Mouse (Mus musculus): ENCODE results near the gene Ipp. TPM values are rescaled to one million over a fixed set of nuclear protein-coding genes. Genes with fewer than 3 reads are reported as not detected.
A peak's percentile ranks its signal among the peaks of the same experiment; 100 is the strongest.

Ipp gene
- total and polyA plus RNA-seq, 3 experiments, result 8.4 to 8.8 TPM; not detected in 1

- H3K79me2 ChIP-seq (ENCODE audit: control insufficient read depth, insufficient read depth, low read length, poor library complexity), result no peaks in the 10 kb centered on the region
- peaks cover 4 to 20% of the 10 kb centered on the region in 2 experiments; a peak in 3 of 4 replicates for H3K4me1 ChIP-seq (ENCODE audit: control insufficient read depth in 1 of 2, insufficient read depth in 2 of 2, low read length in 2 of 2)
- DNase-seq (ENCODE audit: low read depth, low spot score), result peak; percentile 71
- H3K27ac ChIP-seq (ENCODE audit: control insufficient read depth, low read depth, low read length), result no peak overlapping the region
- no peaks in the 10 kb centered on the region for H3K27me3 ChIP-seq (ENCODE audit: control insufficient read depth in 1 of 2, insufficient read depth in 2 of 2, low read length in 2 of 2)
- peaks cover 0 to 14% of the 10 kb centered on the region in 2 experiments; a peak in 2 of 4 replicates for H3K36me3 ChIP-seq (ENCODE audit: control insufficient read depth in 1 of 2, insufficient read depth in 2 of 2, low read length in 2 of 2)
- H3K4me3 ChIP-seq (ENCODE audit: control insufficient read depth in 1 of 2, insufficient read depth in 1 of 2, low read depth in 2 of 2, low read length in 2 of 2), result no peak overlapping the region
- peak; percentile 63 for TF ChIP-seq TCF12 (IDR thresholded peaks at IDR 0.05; ENCODE audit: low read depth, low read length)
- peak; percentile 10; the same call in 1 of the 2 replicates for TF ChIP-seq TAL1 (IDR thresholded peaks at IDR 0.05; ENCODE audit: low read length)
- no peak for TF ChIP-seq POLR2AphosphoS5 (IDR thresholded peaks at IDR 0.05; ENCODE audit: borderline replicate concordance, low read depth, low read length)
- TF ChIP-seq ETS1 (IDR thresholded peaks at IDR 0.05; ENCODE audit: low read depth, low read length), result peak; percentile 96
- peak; percentile 64 for TF ChIP-seq SIN3A (IDR thresholded peaks at IDR 0.05; ENCODE audit: low read length)
- 0 out of 2 replicates have a peak, but pooled peaks have one; percentile 30 for TF ChIP-seq GATA1 (IDR thresholded peaks at IDR 0.05; ENCODE audit: low read depth, low read length)
- H3K9ac ChIP-seq (ENCODE audit: control insufficient read depth, low read depth, low read length, poor library complexity, severe bottlenecking), result no peak overlapping the region
- H3K9me3 ChIP-seq (replicated peaks; ENCODE audit: insufficient read depth, low read length), result no peaks in the 10 kb centered on the region
Measured at GRCm38 (mm10) chr4:116483476-116483875, 23.9 kb upstream of the Ipp start.

DNA sequence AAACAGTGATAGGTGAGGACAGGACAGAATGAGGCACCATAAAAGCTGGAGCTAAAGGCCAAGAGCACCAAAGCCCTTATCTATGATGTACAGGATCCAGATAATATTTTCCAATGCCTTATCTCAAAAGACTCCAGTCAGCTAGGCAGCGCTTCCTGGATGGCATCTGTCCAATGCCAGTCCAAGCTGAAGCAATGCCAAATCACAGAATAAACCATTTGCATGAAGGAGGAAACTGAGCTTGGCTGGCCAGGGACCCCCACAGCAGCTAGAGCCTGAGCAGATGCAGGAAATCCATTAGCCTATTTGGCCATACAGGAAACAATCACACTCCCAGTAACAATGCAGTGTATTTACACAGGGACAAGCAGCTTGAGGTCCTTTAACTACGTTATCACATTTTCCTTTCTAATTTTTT lies 16.2 kb upstream of the Ipp start:
- Histone ChIP-seq H3K36me3 (ENCODE audit: control insufficient read depth in 1 of 2, insufficient read depth in 2 of 2, low read length in 2 of 2) (peaks cover 0 to 20% of the 10 kb centered on the region in 2 experiments; a peak in 2 of 4 replicates), H3K4me1 (ENCODE audit: control insufficient read depth in 1 of 2, insufficient read depth in 2 of 2, low read length in 2 of 2) (peaks cover 5 to 12% of the 10 kb centered on the region in 2 experiments), H3K27ac (ENCODE audit: control insufficient read depth, low read depth, low read length) (no peak overlapping the region), H3K79me2 (ENCODE audit: control insufficient read depth, insufficient read depth, low read length, poor library complexity) (no peaks in the 10 kb centered on the region), H3K9ac (ENCODE audit: control insufficient read depth, low read depth, low read length, poor library complexity, severe bottlenecking) (no peak overlapping the region), H3K4me3 (ENCODE audit: control insufficient read depth in 1 of 2, insufficient read depth in 1 of 2, low read depth in 2 of 2, low read length in 2 of 2) (no peak overlapping the region), H3K9me3 (replicated peaks; ENCODE audit: insufficient read depth, low read length) (no peaks in the 10 kb centered on the region), H3K27me3 (ENCODE audit: control insufficient read depth in 1 of 2, insufficient read depth in 2 of 2, low read length in 2 of 2) (no peaks in the 10 kb centered on the region)
- DNase-seq (ENCODE audit: low read depth, low spot score), result peak; percentile 69
- peak; percentile 83 for TF ChIP-seq ETS1 (IDR thresholded peaks at IDR 0.05; ENCODE audit: low read depth, low read length)
- TF ChIP-seq JUND (IDR thresholded peaks at IDR 0.05; ENCODE audit: low read depth, low read length), result no peak
- TF ChIP-seq RCOR1 (IDR thresholded peaks at IDR 0.05; ENCODE audit: low read depth, low read length), result peak; percentile 97
- peak; percentile 75 for TF ChIP-seq ELF1 (IDR thresholded peaks at IDR 0.05; ENCODE audit: low read depth, low read length)
- no peak for TF ChIP-seq E2F4 (IDR thresholded peaks at IDR 0.05; ENCODE audit: borderline replicate concordance, low read depth, low read length)
- no peak for TF ChIP-seq MEF2A (IDR thresholded peaks at IDR 0.05; ENCODE audit: extremely low read depth, insufficient replicate concordance, low read depth, low read length, poor library complexity, severe bottlenecking)
- peak; percentile 97 for TF ChIP-seq GATA1 (IDR thresholded peaks at IDR 0.05; ENCODE audit: low read depth, low read length)
- no peak for TF ChIP-seq NRF1 (IDR thresholded peaks at IDR 0.05; ENCODE audit: insufficient read depth, low read depth, low read length, poor library complexity, severe bottlenecking)
- no peak for TF ChIP-seq SMC3 (IDR thresholded peaks at IDR 0.05; ENCODE audit: low read depth, low read length)
- peak; percentile 95 for TF ChIP-seq TCF12 (IDR thresholded peaks at IDR 0.05; ENCODE audit: low read depth, low read length)
- TF ChIP-seq USF1 (IDR thresholded peaks at IDR 0.05; ENCODE audit: low read depth, low read length), result no peak
- TF ChIP-seq ZKSCAN1 (IDR thresholded peaks at IDR 0.05; ENCODE audit: low read depth, low read length), result no peak
- no peak for TF ChIP-seq USF2 (IDR thresholded peaks at IDR 0.05; ENCODE audit: borderline replicate concordance in 1 of 2, insufficient read depth in 1 of 2, low read depth in 1 of 2, low read length in 2 of 2)
- no peak for TF ChIP-seq NELFE (IDR thresholded peaks at IDR 0.05; ENCODE audit: low read depth, low read length)
- no peak for TF ChIP-seq POLR2AphosphoS5 (IDR thresholded peaks at IDR 0.05; ENCODE audit: borderline replicate concordance, low read depth, low read length)
- TF ChIP-seq MAX (IDR thresholded peaks at IDR 0.05; ENCODE audit: low read length), result no peak
- no peak for TF ChIP-seq RAD21 (IDR thresholded peaks at IDR 0.05; ENCODE audit: low read depth, low read length)
- no peak for TF ChIP-seq MYB (IDR thresholded peaks at IDR 0.05; ENCODE audit: low read depth, low read length)
- TF ChIP-seq EP300 (IDR thresholded peaks at IDR 0.05; ENCODE audit: low read depth in 1 of 2, low read length in 2 of 2), result peak; percentile 90 to 92
- no peak for TF ChIP-seq CHD2 (IDR thresholded peaks at IDR 0.05; ENCODE audit: low read length)
- TF ChIP-seq HCFC1 (IDR thresholded peaks at IDR 0.05; ENCODE audit: low read depth, low read length), result peak; percentile 31; the same call in 1 of the 2 replicates
- no peak for TF ChIP-seq POLR2A (IDR thresholded peaks at IDR 0.05; ENCODE audit: control insufficient read depth in 1 of 2, insufficient read depth in 1 of 2, low read depth in 1 of 2, low read length in 2 of 2, poor library complexity in 1 of 2)
- TF ChIP-seq CTCF (IDR thresholded peaks at IDR 0.05 in 2 of 3, conservative IDR thresholded peaks at IDR 0.05 in 1 of 3; ENCODE audit: control insufficient read depth in 1 of 3, insufficient read depth in 1 of 3, low read depth in 2 of 3, low read length in 3 of 3, poor library complexity in 1 of 3, severe bottlenecking in 1 of 3), result no peak
- no peak for TF ChIP-seq ZMIZ1 (IDR thresholded peaks at IDR 0.05; ENCODE audit: low read depth, low read length)
- TF ChIP-seq MAZ (IDR thresholded peaks at IDR 0.05; ENCODE audit: low read depth, low read length), result no peak
- TF ChIP-seq TBP (IDR thresholded peaks at IDR 0.05; ENCODE audit: low read depth, low read length), result no peak
- no peak for TF ChIP-seq GABPA (IDR thresholded peaks at IDR 0.05; ENCODE audit: low read depth, low read length)
- TF ChIP-seq ZNF384 (IDR thresholded peaks at IDR 0.05; ENCODE audit: low read depth, low read length), result no peak
- TF ChIP-seq CHD1 (IDR thresholded peaks at IDR 0.05; ENCODE audit: low read depth, low read length), result no peak
